Mouse (Mus musculus) forebrain, embryonic 11.5 days (tissue): ENCODE data around the gene C1ql3. TPM values are rescaled to one million over a fixed set of nuclear protein-coding genes. Genes with fewer than 3 reads are reported as not detected.

Experiments
- ATAC-seq: fragments of 200-750 bp; cut with Nextera tagmentation; replicated peaks from 2 replicates; pipeline ENCODE4 v1.8.0; 2017; ENCODE audit warnings: moderate TSS enrichment; ENCODE audit not compliant: low FRiP score
- DNase-seq: peaks from one replicate; pipeline ENCODE4 v3.0.0-alpha.2; 2017; ENCODE audit warnings: low spot score
- H3K27ac ChIP-seq: fragments of 300-500 bp; sonication (generic); 2 replicates; pipeline ENCODE4 v1.5.1; 2014; ENCODE audit warnings: low read depth, low read length
- H3K27me3 ChIP-seq: fragments of 300-500 bp; sonication (generic); 2 replicates; pipeline ENCODE4 v1.6.1; 2014; ENCODE audit warnings: mild to moderate bottlenecking, low read length, mixed read lengths; ENCODE audit not compliant: control insufficient read depth, insufficient read depth
- H3K36me3 ChIP-seq: fragments of 300-500 bp; sonication (generic); 2 replicates; pipeline ENCODE4 v1.6.1; 2014; ENCODE audit warnings: mild to moderate bottlenecking, low read length, moderate library complexity, mixed read lengths; ENCODE audit not compliant: control insufficient read depth, insufficient read depth
- H3K4me1 ChIP-seq: fragments of 300-500 bp; sonication (generic); replicated peaks from 2 replicates; pipeline ENCODE4 v1.6.1; 2014; ENCODE audit warnings: low read length, mixed read lengths; ENCODE audit not compliant: control insufficient read depth, insufficient read depth
- H3K4me2 ChIP-seq: fragments of 300-500 bp; sonication (generic); 2 replicates; pipeline ENCODE4 v1.6.1; 2014; ENCODE audit warnings: low read depth, mild to moderate bottlenecking, low read length, moderate library complexity, mixed read lengths; ENCODE audit not compliant: severe bottlenecking
- H3K4me3 ChIP-seq: fragments of 300-500 bp; sonication (generic); 2 replicates; pipeline ENCODE4 v1.5.1; 2014; ENCODE audit warnings: low read depth, low read length
- H3K9ac ChIP-seq: fragments of 300-500 bp; sonication (generic); 2 replicates; pipeline ENCODE4 v1.6.1; 2014; ENCODE audit warnings: low read length
- H3K9me3 ChIP-seq: fragments of 300-500 bp; sonication (generic); 2 replicates; pipeline ENCODE4 v1.6.1; 2016; ENCODE audit warnings: low read length, mixed read lengths; ENCODE audit not compliant: control insufficient read depth
- WGBS: fragments of 180-500 bp; shearing (Covaris S2); extraction: QIAGEN DNeasy Blood & Tissue Kit; methylation state at CpG from one replicate; pipeline ENCODE4 v1.1.7; 2014; 5-methylcytosine and 5-hydroxymethylcytosine counted together
- polyA plus RNA-seq: library from polyadenylated mRNA; unstranded; fragments of >200 nt; fragmentation: Nextera tagmentation; extraction: Ambion mirVana; gene quantifications from 2 replicates; pipeline ENCODE4 v1.2.1, GENCODE M21; 2014

The C1ql3 gene
- 0.20 and 0.32 TPM in 2 replicates for polyA plus RNA-seq

DNA sequence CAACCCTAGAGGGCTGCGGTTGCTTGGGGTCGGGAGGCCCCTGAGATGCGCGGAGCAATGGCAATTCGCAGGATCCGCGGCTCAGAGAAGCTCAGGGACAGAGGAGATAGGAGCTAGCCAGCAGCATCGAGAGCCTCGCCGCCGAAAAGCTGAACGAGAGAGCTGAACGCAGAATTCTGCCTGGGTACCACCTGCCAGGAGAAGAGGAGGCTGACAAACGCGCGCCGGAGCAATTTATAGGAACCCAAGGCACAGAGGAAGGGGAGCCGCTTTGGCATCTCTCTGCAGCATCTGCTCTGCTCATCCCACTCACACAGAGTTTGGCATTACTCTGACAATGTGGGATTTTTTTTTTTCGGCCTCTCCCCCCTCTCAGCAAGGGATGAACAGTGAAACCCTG is at the start of gene C1ql3:
C1ql3 (minus strand) TSS at position 335 of the 400 bp plus-strand sequence.
- no peak within 1 kb of the TSS for H3K27ac ChIP-seq
- H3K36me3 ChIP-seq, result no peaks in the 10 kb centered on the region
- peak within 1 kb of the TSS; percentile 99 for H3K4me2 ChIP-seq
- ATAC-seq (no peak; the same call in 1 of the 2 replicates), DNase-seq (peak; percentile 61)
- H3K27me3 ChIP-seq, result peaks cover 40% of the 10 kb centered on the region
- peaks cover 6% of the 10 kb centered on the region; the same call in 1 of the 2 replicates for H3K4me1 ChIP-seq
- H3K9ac ChIP-seq, result peak within 1 kb of the TSS; percentile 50
- peak within 1 kb of the TSS; percentile 51 for H3K4me3 ChIP-seq
- H3K9me3 ChIP-seq, result no peaks in the 10 kb centered on the region
- WGBS, result 0% methylated on average over 19 of the region's 19 CpGs

DNA sequence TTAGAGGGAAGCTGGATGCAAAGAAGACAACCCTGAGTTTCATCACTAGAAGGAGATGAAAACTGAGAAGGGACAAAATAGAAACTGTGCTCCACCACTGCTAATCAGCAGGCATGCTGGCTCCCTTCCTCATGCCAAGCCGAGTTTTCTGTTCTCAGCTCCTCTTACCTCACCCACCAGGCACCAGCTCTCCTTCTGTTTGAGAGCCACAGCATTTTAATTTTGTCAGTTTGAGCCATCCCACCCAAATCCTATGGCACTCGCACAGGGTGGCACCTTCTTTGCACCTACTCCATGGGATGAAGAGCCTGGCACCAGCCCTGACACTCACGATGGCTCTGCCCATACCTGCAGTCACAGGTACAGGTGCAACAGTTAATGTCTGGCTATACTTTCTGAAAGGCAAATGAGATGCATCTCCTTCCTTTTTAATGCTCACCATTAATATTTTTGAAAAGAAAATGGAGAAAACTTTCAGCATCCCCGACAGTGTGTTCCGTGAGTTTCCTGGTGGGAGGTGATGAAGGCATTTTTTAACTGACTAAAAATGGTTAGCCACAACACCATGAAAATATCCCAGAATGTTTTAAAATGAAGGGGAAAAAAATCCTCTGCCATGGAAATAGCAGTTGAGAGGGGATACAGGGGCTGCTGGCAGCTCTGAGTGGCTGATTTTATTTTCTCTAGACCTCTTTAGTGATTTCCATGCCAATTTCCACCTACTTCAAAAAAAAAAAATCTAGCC is 49.0 kb upstream of the C1ql3 start:
- Histone ChIP-seq H3K9me3 (no peaks in the 10 kb centered on the region), H3K4me1 (no peaks in the 10 kb centered on the region), H3K27me3 (no peaks in the 10 kb centered on the region), H3K27ac (no peak overlapping the region), H3K36me3 (no peaks in the 10 kb centered on the region), H3K4me3 (no peak overlapping the region), H3K4me2 (no peak overlapping the region), H3K9ac (no peak overlapping the region)
- ATAC-seq (no peak), DNase-seq (no peak)
- 93% methylated on average over 5 of the region's 5 CpGs for WGBS

DNA sequence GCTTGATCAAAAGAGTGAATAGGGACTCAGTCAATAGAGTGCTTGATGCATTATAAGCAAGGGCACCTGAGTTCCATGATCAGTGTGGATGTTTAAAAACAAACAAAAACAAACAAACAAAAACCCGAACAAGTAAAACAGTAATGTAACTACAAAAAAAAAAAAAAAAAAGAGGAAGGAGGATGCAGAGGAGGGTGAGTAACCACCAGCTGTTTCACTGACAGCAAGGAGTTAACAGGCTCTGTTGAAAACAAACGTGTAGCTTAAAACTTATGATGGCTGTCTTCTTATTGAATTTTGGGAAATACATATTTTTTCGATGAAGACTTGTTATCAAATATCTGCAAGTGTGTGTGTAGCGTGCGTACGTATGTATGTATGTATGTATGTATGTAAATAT is 37.0 kb upstream of the C1ql3 start:
- Histone ChIP-seq H3K4me2 (no peak overlapping the region), H3K9ac (no peak overlapping the region), H3K27ac (no peak overlapping the region), H3K27me3 (no peaks in the 10 kb centered on the region), H3K36me3 (no peaks in the 10 kb centered on the region), H3K4me3 (no peak overlapping the region), H3K4me1 (no peaks in the 10 kb centered on the region), H3K9me3 (no peaks in the 10 kb centered on the region)
- WGBS, result 89% methylated on average over 6 of the region's 6 CpGs
- DNase-seq, result no peak
- ATAC-seq, result no peak

DNA sequence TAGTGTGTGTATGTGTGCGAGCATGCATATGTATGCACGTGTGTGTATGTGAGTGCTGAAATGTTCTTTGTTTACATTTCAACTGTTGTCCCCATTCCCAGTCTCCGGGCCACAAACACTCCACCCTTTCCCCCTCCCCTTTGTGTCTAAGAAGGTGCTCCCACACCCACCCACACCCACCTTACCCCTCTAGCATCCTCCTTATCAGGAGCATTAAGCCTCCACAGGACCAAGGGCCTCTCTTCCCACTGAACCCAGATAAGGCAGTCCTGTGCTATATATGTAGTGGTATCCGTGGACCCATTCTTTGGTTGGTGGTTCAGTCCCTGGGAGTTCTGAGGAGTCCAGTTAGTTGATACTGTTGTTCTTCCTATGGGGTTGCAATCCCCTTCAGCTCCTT is 32.9 kb upstream of the C1ql3 start:
- no peak for ATAC-seq
- H3K36me3 ChIP-seq, result no peaks in the 10 kb centered on the region
- H3K4me1 ChIP-seq, result no peaks in the 10 kb centered on the region
- H3K4me2 ChIP-seq, result no peak overlapping the region
- no peaks in the 10 kb centered on the region for H3K27me3 ChIP-seq
- 82% methylated on average over 4 of the region's 4 CpGs for WGBS
- H3K27ac ChIP-seq, result no peak overlapping the region
- no peak overlapping the region for H3K4me3 ChIP-seq
- no peaks in the 10 kb centered on the region for H3K9me3 ChIP-seq
- DNase-seq, result no peak
- H3K9ac ChIP-seq, result no peak overlapping the region

DNA sequence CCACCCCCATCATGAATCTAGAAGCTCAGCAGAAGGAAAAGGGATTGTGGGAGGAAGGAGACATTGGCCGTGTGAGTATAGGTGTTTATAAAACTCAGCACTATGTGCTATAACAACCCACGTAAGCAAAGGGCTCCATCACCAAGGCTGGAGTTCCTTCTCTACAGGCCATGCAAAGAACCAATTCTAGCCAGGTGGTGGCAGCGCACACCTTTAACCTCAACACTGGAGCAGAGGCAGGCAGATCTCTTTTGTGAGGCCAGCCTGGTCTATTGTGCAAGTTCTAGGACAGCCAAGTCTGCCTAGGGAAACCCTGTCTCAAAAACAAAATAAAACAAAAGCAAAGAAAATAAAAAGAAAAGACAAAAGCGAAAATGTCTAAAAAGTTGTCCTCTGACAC is 28.2 kb upstream of the C1ql3 start:
- H3K9ac ChIP-seq, result no peak overlapping the region
- H3K4me2 ChIP-seq, result no peak overlapping the region
- H3K4me3 ChIP-seq, result no peak overlapping the region
- no peaks in the 10 kb centered on the region for H3K27me3 ChIP-seq
- H3K4me1 ChIP-seq, result no peaks in the 10 kb centered on the region
- no peaks in the 10 kb centered on the region for H3K36me3 ChIP-seq
- DNase-seq, result no peak
- WGBS, result 90% methylated on average over 4 of the region's 4 CpGs
- H3K27ac ChIP-seq, result no peak overlapping the region
- no peaks in the 10 kb centered on the region for H3K9me3 ChIP-seq
- no peak for ATAC-seq

DNA sequence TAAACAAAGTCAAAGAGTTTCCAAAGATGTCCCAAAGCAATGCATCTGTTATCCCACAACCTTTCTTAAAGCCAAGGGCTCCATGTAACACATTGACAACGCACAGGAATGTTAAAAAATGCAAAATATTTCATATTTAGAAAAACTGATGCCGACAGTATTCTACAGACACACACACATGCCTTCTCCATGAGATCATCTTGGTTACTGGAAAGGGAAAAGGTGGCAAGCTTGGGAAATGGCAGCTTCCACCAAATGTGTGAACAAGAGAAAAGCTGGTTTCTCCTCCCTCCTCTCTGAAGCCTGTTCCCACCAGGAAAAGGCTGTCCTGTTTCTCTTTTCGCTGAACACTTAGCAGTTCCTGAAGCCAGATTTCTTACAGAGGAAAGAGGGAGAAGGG is 27.2 kb upstream of the C1ql3 start:
- DNase-seq, result no peak
- H3K36me3 ChIP-seq, result no peaks in the 10 kb centered on the region
- WGBS, result 76% methylated on average over 3 of the region's 3 CpGs
- H3K9ac ChIP-seq, result no peak overlapping the region
- H3K9me3 ChIP-seq, result no peaks in the 10 kb centered on the region
- H3K27ac ChIP-seq, result no peak overlapping the region
- no peak overlapping the region for H3K4me3 ChIP-seq
- no peak for ATAC-seq
- no peaks in the 10 kb centered on the region for H3K27me3 ChIP-seq
- no peaks in the 10 kb centered on the region for H3K4me1 ChIP-seq
- no peak overlapping the region for H3K4me2 ChIP-seq

DNA sequence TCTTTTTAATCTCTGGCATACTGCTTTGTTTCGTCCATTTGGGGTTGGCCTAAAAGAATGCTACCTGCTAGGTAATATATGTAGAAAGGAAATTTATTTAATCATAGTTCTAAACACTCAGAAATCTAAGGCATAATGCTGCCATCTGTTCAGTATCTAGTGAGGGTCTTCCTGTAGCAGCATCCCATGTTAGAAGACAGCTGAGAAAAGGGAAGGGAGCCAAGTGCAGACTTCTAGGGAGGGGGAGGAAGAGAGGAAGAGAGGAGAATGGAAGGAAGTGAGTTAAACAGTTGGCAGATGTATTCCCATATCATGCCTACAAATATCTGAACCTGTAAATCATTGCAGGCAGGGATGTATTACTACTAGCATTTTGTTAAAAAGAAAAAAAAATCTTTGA is 7.3 kb upstream of the C1ql3 start:
- Histone ChIP-seq H3K9ac (no peak overlapping the region), H3K27me3 (no peaks in the 10 kb centered on the region), H3K27ac (no peak overlapping the region), H3K9me3 (no peaks in the 10 kb centered on the region), H3K36me3 (no peaks in the 10 kb centered on the region), H3K4me3 (no peak overlapping the region), H3K4me2 (no peak overlapping the region), H3K4me1 (no peaks in the 10 kb centered on the region)
- DNase-seq (no peak), ATAC-seq (no peak)
- WGBS, result 71% methylated on average over 1 of the region's 1 CpGs

DNA sequence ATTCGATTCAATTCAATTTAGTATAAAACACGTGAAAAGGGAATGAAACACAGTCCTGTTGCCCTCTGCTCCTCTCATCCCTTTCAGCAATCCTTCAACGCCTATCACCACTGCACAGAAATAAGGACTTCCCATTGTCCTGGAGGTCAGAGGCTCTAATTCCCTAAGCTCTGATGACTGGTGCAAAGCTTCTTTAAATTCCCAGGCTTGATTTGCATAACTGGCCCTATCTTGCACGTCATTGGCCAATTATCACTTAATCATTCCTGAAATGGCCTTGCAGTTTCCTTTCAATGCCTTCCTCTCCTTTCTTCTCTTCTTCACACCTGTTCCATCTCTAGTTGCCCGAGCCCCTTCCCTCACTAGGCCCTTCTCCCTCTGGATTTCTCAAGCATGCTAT is 6.8 kb upstream of the C1ql3 start:
- H3K9ac ChIP-seq, result no peak overlapping the region
- no peak overlapping the region for H3K4me2 ChIP-seq
- H3K9me3 ChIP-seq, result no peaks in the 10 kb centered on the region
- no peak for DNase-seq
- 25% methylated on average over 5 of the region's 5 CpGs for WGBS
- no peak overlapping the region for H3K4me3 ChIP-seq
- no peaks in the 10 kb centered on the region for H3K4me1 ChIP-seq
- ATAC-seq, result no peak
- H3K27ac ChIP-seq, result no peak overlapping the region
- no peaks in the 10 kb centered on the region for H3K36me3 ChIP-seq
- H3K27me3 ChIP-seq, result no peaks in the 10 kb centered on the region

DNA sequence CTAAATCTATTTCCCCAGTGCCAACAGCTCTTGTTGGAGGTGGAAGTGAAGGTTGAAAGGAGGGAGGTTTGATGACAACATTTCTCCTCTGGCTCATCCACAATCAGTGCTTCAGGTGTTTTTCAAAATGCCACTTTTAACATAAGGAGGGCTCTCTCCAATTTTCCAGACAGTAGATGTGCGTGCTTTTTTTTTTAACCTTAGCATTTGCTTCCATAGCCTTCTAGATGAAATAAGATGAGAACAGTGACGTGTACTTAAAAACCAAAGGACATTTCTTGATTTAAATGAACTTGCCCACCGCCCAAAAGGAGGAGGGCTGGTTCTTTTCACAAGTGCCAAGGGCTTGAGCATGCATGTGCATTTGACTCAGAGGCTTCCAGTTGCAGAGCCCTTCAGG is 367 bp upstream of the C1ql3 start:
- no peaks in the 10 kb centered on the region for H3K36me3 ChIP-seq
- no peak overlapping the region for H3K9ac ChIP-seq
- no peak overlapping the region for H3K27ac ChIP-seq
- H3K4me1 ChIP-seq, result peaks cover 6% of the 10 kb centered on the region; the same call in 1 of the 2 replicates
- H3K4me3 ChIP-seq, result peak overlapping the region; percentile 51; the same call in 1 of the 2 replicates
- DNase-seq, result no peak
- ATAC-seq, result no peak
- H3K9me3 ChIP-seq, result no peaks in the 10 kb centered on the region
- WGBS, result 34% methylated on average over 3 of the region's 3 CpGs
- H3K27me3 ChIP-seq, result peaks cover 40% of the 10 kb centered on the region
- H3K4me2 ChIP-seq, result no peak overlapping the region; the same call in 1 of the 2 replicates
